Mouse (Mus musculus) 3T3-L1 (cell line): ENCODE measurements around the gene Pex6.

Source experiments
- DNase-seq: peaks from one replicate; pipeline ENCODE4 v3.0.0-alpha.2; 2015; ENCODE audit warnings: low read depth, low spot score

Pex6 gene

DNA sequence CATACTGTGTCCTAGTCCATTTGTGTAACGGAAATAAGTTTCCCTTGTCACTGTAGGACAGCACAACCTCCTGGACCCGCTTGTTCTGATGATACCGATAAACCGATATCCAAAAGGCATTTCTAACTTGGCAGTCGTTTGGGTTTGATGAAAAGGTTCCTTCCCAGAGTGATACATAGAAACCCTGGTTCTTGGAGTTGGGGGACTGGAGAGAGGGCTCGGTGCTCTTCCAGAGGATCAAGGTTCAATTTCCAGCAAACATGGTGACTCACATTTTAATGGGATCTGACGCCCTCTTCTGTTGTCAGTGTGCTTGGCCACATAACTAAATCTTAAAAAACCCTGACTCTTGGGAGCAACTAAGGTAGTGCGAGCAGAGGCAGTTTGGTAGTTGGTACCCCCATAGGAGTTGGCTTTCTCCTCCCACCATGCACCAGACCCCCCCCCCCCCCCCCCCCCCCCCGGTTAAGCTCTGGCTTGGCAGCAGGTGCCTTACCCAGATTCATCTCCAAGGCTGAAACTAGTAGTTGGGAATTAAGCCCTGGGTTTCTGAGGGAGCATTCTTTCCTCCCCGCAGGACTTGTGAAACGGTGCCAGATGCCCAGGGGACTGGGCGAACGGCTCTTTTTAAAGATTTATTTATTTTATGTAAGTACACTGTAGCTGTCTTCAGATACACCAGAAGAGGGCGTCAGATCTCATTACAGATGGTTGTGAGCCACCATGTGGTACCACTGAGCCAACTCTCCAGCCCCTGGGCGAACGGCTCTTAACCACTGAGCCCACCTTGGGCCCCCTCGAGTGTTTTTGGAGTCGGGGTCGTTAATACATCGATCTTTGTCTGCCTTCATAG lies 62.2 kb downstream of the Pex6 start:
- DNase-seq, result peak; percentile 76

DNA sequence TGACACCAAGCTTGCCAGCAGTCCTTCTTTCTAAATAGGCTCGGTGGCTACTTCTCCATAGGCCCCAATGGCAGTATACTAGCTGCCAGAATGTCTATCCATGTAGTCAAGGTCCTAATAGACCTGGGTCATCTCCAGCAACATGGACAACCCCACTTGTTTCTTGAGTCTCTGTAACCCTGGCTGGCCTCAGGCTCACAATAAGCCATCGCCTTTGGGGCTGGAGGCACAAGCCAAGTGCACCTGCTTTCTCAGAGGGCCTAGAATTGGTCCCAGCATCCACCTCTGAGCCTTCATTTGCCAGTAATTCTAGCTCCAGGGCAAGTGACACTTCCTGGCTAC lies 62.8 kb downstream of the Pex6 start:
- DNase-seq, result no peak

DNA sequence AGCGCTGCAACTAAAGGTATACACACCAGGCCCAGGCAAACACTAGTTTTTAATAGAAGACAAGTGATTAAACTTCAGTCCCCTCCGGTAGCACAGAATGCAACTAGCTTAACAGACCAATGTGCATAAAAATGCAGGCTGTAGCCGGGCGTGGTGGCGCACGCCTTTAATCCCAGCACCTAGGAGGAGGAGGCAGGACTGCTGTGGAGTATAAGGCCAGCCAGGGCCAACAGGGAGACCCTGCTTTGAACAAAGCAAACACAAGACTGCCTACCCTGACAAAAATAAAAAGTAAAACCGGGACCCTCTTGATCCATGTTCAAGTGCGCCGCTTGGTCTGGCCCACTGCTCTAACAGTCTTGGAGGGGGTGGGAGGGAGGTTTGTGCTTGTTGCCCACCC lies 63.8 kb downstream of the Pex6 start:
- no peak for DNase-seq
